In genomic region chr7:28780857-28781256, GRCm38 (mm10) we compare ENCODE assay signal across 11 mouse cellular contexts. TPM values are rescaled to one million over a fixed set of nuclear protein-coding genes. Genes with fewer than 3 reads are reported as not detected.
A peak's percentile ranks its signal among the peaks of the same experiment; 100 is the strongest.
DNase-seq lines count a peak whose midpoint lies in the region; ATAC-seq and TF ChIP-seq lines count a peak whose summit lies in the region.
"Had no signal": no experiment of that assay in that cellular context is flagged by ENCODE, and none has a peak within 500 bp of the region (broad histone marks: within the 10 kb centered on the region; RNA-seq: fewer than 3 reads in every experiment).

No protein-coding gene starts in this region.

- peaks cover 18% of the 10 kb centered on the region for H3K4me1 ChIP-seq in liver, embryonic 15.5 days (replicated peaks)
- H3K4me1 ChIP-seq in liver, embryonic 11.5 days (replicated peaks; ENCODE audit: control insufficient read depth, insufficient read depth, low read length), result peaks cover 6% of the 10 kb centered on the region
- peaks cover 19% of the 10 kb centered on the region for H3K4me1 ChIP-seq in bone marrow macrophage, adult 2 months (ENCODE audit: control insufficient read depth, insufficient read depth, low read length)
- no peaks in the 10 kb centered on the region for H3K4me1 ChIP-seq in midbrain, embryonic 14.5 days (ENCODE audit: control insufficient read depth, insufficient read depth, low read length)
- peaks cover 4% of the 10 kb centered on the region; the same call in 1 of the 2 replicates for H3K4me1 ChIP-seq in lung, adult 2 months (ENCODE audit: control insufficient read depth, insufficient read depth, low read length)

- no peaks in the 10 kb centered on the region for H3K9me3 ChIP-seq in liver, embryonic 15.5 days (replicated peaks)
- H3K9me3 ChIP-seq in liver, embryonic 11.5 days (ENCODE audit: control insufficient read depth, low read length), result no peaks in the 10 kb centered on the region
- no peaks in the 10 kb centered on the region for H3K9me3 ChIP-seq in midbrain, embryonic 14.5 days (ENCODE audit: control insufficient read depth, low read length)
- H3K9me3 ChIP-seq: midbrain, embryonic 12.5 days had no signal

- no peak overlapping the region for H3K9ac ChIP-seq in liver, embryonic 15.5 days
- H3K9ac ChIP-seq in liver, embryonic 11.5 days (ENCODE audit: low read depth, low read length), result no peak overlapping the region
- H3K9ac ChIP-seq in midbrain, embryonic 14.5 days (replicated peaks; ENCODE audit: low read length), result no peak overlapping the region
- H3K9ac ChIP-seq: midbrain, embryonic 12.5 days had no signal

- ATAC-seq in liver, embryonic 15.5 days (ENCODE audit: insufficient read depth), result no peak
- no peak for ATAC-seq in liver, embryonic 11.5 days (replicated peaks; ENCODE audit: low FRiP score)
- no peak for ATAC-seq in midbrain, embryonic 14.5 days (ENCODE audit: low FRiP score, low TSS enrichment)

- H3K4me3 ChIP-seq in gastrocnemius, adult 2 months, result peak overlapping the region; percentile 5; the same call in 1 of the 2 replicates
- H3K4me3 ChIP-seq in liver, embryonic 15.5 days (replicated peaks), result no peak overlapping the region
- no peak overlapping the region for H3K4me3 ChIP-seq in liver, embryonic 11.5 days (ENCODE audit: low read depth, low read length)
- 0 out of 2 replicates have a peak overlapping the region, but pooled peaks have one; percentile 7 for H3K4me3 ChIP-seq in bone marrow macrophage, adult 2 months (ENCODE audit: insufficient read depth, low read length)
- no peak overlapping the region for H3K4me3 ChIP-seq in midbrain, embryonic 14.5 days (replicated peaks; ENCODE audit: low read depth, low read length)
- H3K4me3 ChIP-seq in lung, adult 2 months (replicated peaks; ENCODE audit: extremely low read depth, low read depth, low read length), result no peak overlapping the region
- H3K4me3 ChIP-seq: midbrain, embryonic 12.5 days had no signal

- 40% methylated on average over 7 of the region's 7 CpGs for WGBS in liver, embryonic 15.5 days (ENCODE audit: insufficient replicate concordance)
- WGBS in liver, embryonic 11.5 days, result 68% methylated on average over 7 of the region's 7 CpGs
- 86% methylated on average over 7 of the region's 7 CpGs for WGBS in midbrain, embryonic 14.5 days
- WGBS in lung, adult 2 months, result 47% methylated on average over 7 of the region's 7 CpGs

- no peak for TF ChIP-seq CTCF in gastrocnemius, adult 2 months (IDR thresholded peaks at IDR 0.05)
- no peak for TF ChIP-seq CTCF in bone marrow macrophage, adult 2 months (IDR thresholded peaks at IDR 0.05; ENCODE audit: low read depth, low read length)
- no peak for TF ChIP-seq CTCF in lung, adult 2 months (IDR thresholded peaks at IDR 0.05; ENCODE audit: insufficient read depth, low read length)

- 0 out of 2 replicates have a peak, but pooled peaks cover 4% of the 10 kb centered on the region for H3K36me3 ChIP-seq in liver, embryonic 15.5 days (replicated peaks)
- 0 out of 2 replicates have a peak, but pooled peaks cover 2% of the 10 kb centered on the region for H3K36me3 ChIP-seq in liver, embryonic 11.5 days (ENCODE audit: control insufficient read depth, insufficient read depth, low read length)
- H3K36me3 ChIP-seq in midbrain, embryonic 14.5 days (ENCODE audit: control insufficient read depth, insufficient read depth, low read length), result peaks cover 39% of the 10 kb centered on the region

- peak; percentile 69 for DNase-seq in gastrocnemius, adult 2 months
- DNase-seq in gastrocnemius, postnatal 25 days, result no peak
- no peak for DNase-seq in liver, embryonic 11.5 days (ENCODE audit: low spot score)
- DNase-seq in retina, embryonic 14.5 days (ENCODE audit: low spot score), result peak; percentile 37
- DNase-seq in midbrain, embryonic 14.5 days, result no peak
- DNase-seq in lung, adult 2 months, result no peak
- DNase-seq: cerebellum, postnatal 14 days had no signal

- H3K4me2 ChIP-seq in liver, embryonic 15.5 days, result no peak overlapping the region
- no peak overlapping the region for H3K4me2 ChIP-seq in liver, embryonic 11.5 days
- no peak overlapping the region for H3K4me2 ChIP-seq in midbrain, embryonic 14.5 days (ENCODE audit: low read length)
- H3K4me2 ChIP-seq: midbrain, embryonic 12.5 days had no signal

- peak overlapping the region; percentile 82 for H3K27ac ChIP-seq in gastrocnemius, adult 2 months
- H3K27ac ChIP-seq in liver, embryonic 15.5 days (replicated peaks), result 0 out of 2 replicates have a peak overlapping the region, but pooled peaks have one; percentile 30
- H3K27ac ChIP-seq in liver, embryonic 11.5 days (ENCODE audit: low read depth, low read length), result no peak overlapping the region
- peak overlapping the region; percentile 89 for H3K27ac ChIP-seq in bone marrow macrophage, adult 2 months (ENCODE audit: insufficient read depth, low read depth, low read length)
- H3K27ac ChIP-seq in midbrain, embryonic 14.5 days (replicated peaks; ENCODE audit: low read depth, low read length), result no peak overlapping the region

- intact Hi-C loops in gastrocnemius, adult 2 months (cut with DNase I), result loop anchor here (1.0 to 10.0 kb wide), 2 partner anchors 86 to 254 kb away; no protein-coding TSS in a partner anchor

- no peak for TF ChIP-seq POLR2A in bone marrow macrophage, adult 2 months (IDR thresholded peaks at IDR 0.05; ENCODE audit: borderline replicate concordance, low read depth, low read length)
- TF ChIP-seq POLR2A in lung, adult 2 months (IDR thresholded peaks at IDR 0.05; ENCODE audit: borderline replicate concordance, extremely low read depth, low read depth, low read length), result no peak

- no peaks in the 10 kb centered on the region for H3K27me3 ChIP-seq in liver, embryonic 15.5 days
- H3K27me3 ChIP-seq in liver, embryonic 11.5 days (replicated peaks; ENCODE audit: control insufficient read depth, insufficient read depth, low read length), result no peaks in the 10 kb centered on the region
- H3K27me3 ChIP-seq in midbrain, embryonic 14.5 days (ENCODE audit: control insufficient read depth, insufficient read depth, low read length), result no peaks in the 10 kb centered on the region
- H3K27me3 ChIP-seq: midbrain, embryonic 12.5 days had no signal

RNA-seq across cellular contexts. Expression of gene Rinl, which starts 7.9 kb away (rescaled TPM):
- total RNA-seq in gastrocnemius, adult 2 months (2021), result under 1 TPM; 0.71 to 0.89 TPM
- total RNA-seq in gastrocnemius, postnatal 25 days (2021), result under 1 TPM; 0.51 to 0.78 TPM
- polyA plus RNA-seq in liver, embryonic 15.5 days (2015; fragmentation: Nextera tagmentation; extraction: Ambion mirVana), result 9.4 and 10.2 TPM in 2 replicates
- polyA plus RNA-seq in liver, embryonic 11.5 days (2014; fragmentation: Nextera tagmentation; extraction: Ambion mirVana), result 21.7 and 23.1 TPM in 2 replicates
- polyA plus RNA-seq in bone marrow macrophage, adult 2 months (2012; ENCODE audit: insufficient read depth, insufficient read length, missing spikeins), result 33.3 and 36.4 TPM in 2 replicates
- polyA plus RNA-seq in midbrain, embryonic 14.5 days (2014; fragmentation: Nextera tagmentation; extraction: Ambion mirVana), result 1.1 and 2.4 TPM in 2 replicates
- polyA plus RNA-seq in lung, adult 2 months (2012; rRNA removed), result 11.2 and 14.5 TPM in 2 replicates

RNA-seq across cellular contexts. Expression of gene Nfkbib, which starts 13.5 kb away (rescaled TPM):
- total RNA-seq in gastrocnemius, adult 2 months (2021), result 10 to 100 TPM; 27.1 to 31.3 TPM
- 10 to 100 TPM; 24.4 to 27.9 TPM for total RNA-seq in gastrocnemius, postnatal 25 days (2021)
- 29.4 and 33.3 TPM in 2 replicates for polyA plus RNA-seq in liver, embryonic 15.5 days (2015; fragmentation: Nextera tagmentation; extraction: Ambion mirVana)
- 61.4 and 61.8 TPM in 2 replicates for polyA plus RNA-seq in liver, embryonic 11.5 days (2014; fragmentation: Nextera tagmentation; extraction: Ambion mirVana)
- polyA plus RNA-seq in bone marrow macrophage, adult 2 months (2012; ENCODE audit: insufficient read depth, insufficient read length, missing spikeins), result 32.1 and 33.4 TPM in 2 replicates
- polyA plus RNA-seq in midbrain, embryonic 14.5 days (2014; fragmentation: Nextera tagmentation; extraction: Ambion mirVana), result 55.9 and 66.2 TPM in 2 replicates
- 48.5 and 49.2 TPM in 2 replicates for polyA plus RNA-seq in lung, adult 2 months (2012; rRNA removed)

RNA-seq across cellular contexts. Expression of gene Sirt2, which starts 14.3 kb away (rescaled TPM):
- total RNA-seq in gastrocnemius, adult 2 months (2021), result 10 to 100 TPM; 91.0 to 92.5 TPM
- 10 to 100 TPM; 81.6 to 82.3 TPM for total RNA-seq in gastrocnemius, postnatal 25 days (2021)
- 25.9 and 26.0 TPM in 2 replicates for polyA plus RNA-seq in liver, embryonic 15.5 days (2015; fragmentation: Nextera tagmentation; extraction: Ambion mirVana)
- 41.0 and 41.9 TPM in 2 replicates for polyA plus RNA-seq in liver, embryonic 11.5 days (2014; fragmentation: Nextera tagmentation; extraction: Ambion mirVana)
- polyA plus RNA-seq in bone marrow macrophage, adult 2 months (2012; ENCODE audit: insufficient read depth, insufficient read length, missing spikeins), result 190 and 192 TPM in 2 replicates
- 104 and 110 TPM in 2 replicates for polyA plus RNA-seq in midbrain, embryonic 14.5 days (2014; fragmentation: Nextera tagmentation; extraction: Ambion mirVana)
- polyA plus RNA-seq in lung, adult 2 months (2012; rRNA removed), result 84.9 and 102 TPM in 2 replicates

RNA-seq across cellular contexts. Expression of gene Ccer2, which starts 24.9 kb away (rescaled TPM):
- total RNA-seq in gastrocnemius, adult 2 months (2021), result not detected
- total RNA-seq in gastrocnemius, postnatal 25 days (2021), result not detected
- polyA plus RNA-seq in liver, embryonic 15.5 days (2015; fragmentation: Nextera tagmentation; extraction: Ambion mirVana), result not detected in 2 replicates
- polyA plus RNA-seq in liver, embryonic 11.5 days (2014; fragmentation: Nextera tagmentation; extraction: Ambion mirVana), result not detected in 2 replicates
- polyA plus RNA-seq in bone marrow macrophage, adult 2 months (2012; ENCODE audit: insufficient read depth, insufficient read length, missing spikeins), result not detected in 2 replicates
- 0.22 TPM in 1 of 2 replicates, not detected in the other for polyA plus RNA-seq in midbrain, embryonic 14.5 days (2014; fragmentation: Nextera tagmentation; extraction: Ambion mirVana)
- not detected in 2 replicates for polyA plus RNA-seq in lung, adult 2 months (2012; rRNA removed)
- total RNA-seq: heart, adult 18-20 months had no signal
- polyA plus RNA-seq: midbrain, embryonic 12.5 days had no signal

RNA-seq across cellular contexts. Expression of gene Hnrnpl, which starts 27.5 kb away (rescaled TPM):
- 100 to 1,000 TPM; 131 to 143 TPM for total RNA-seq in gastrocnemius, adult 2 months (2021)
- total RNA-seq in gastrocnemius, postnatal 25 days (2021), result 100 to 1,000 TPM; 118 to 120 TPM
- 79.3 and 86.9 TPM in 2 replicates for polyA plus RNA-seq in liver, embryonic 15.5 days (2015; fragmentation: Nextera tagmentation; extraction: Ambion mirVana)
- polyA plus RNA-seq in liver, embryonic 11.5 days (2014; fragmentation: Nextera tagmentation; extraction: Ambion mirVana), result 238 and 279 TPM in 2 replicates
- 252 and 256 TPM in 2 replicates for polyA plus RNA-seq in bone marrow macrophage, adult 2 months (2012; ENCODE audit: insufficient read depth, insufficient read length, missing spikeins)
- 168 and 170 TPM in 2 replicates for polyA plus RNA-seq in midbrain, embryonic 14.5 days (2014; fragmentation: Nextera tagmentation; extraction: Ambion mirVana)
- 166 and 244 TPM in 2 replicates for polyA plus RNA-seq in lung, adult 2 months (2012; rRNA removed)

Comparison
In these comparisons a context has a peak if more than half of its experiments do, and no peak if none do; other contexts are left out.
1. DNase-seq: peak in gastrocnemius, adult 2 months (single experiment) and retina, embryonic 14.5 days (single experiment); none in gastrocnemius, postnatal 25 days (single experiment), liver, embryonic 11.5 days (single experiment), midbrain, embryonic 14.5 days (single experiment) and lung, adult 2 months (single experiment).
2. H3K27ac ChIP-seq: peak in gastrocnemius, adult 2 months (single experiment), liver, embryonic 15.5 days (single experiment) and bone marrow macrophage, adult 2 months (single experiment); none in liver, embryonic 11.5 days (single experiment) and midbrain, embryonic 14.5 days (single experiment).
3. H3K4me3 ChIP-seq: peak in gastrocnemius, adult 2 months (single experiment) and bone marrow macrophage, adult 2 months (single experiment); none in liver, embryonic 15.5 days (single experiment), liver, embryonic 11.5 days (single experiment), midbrain, embryonic 14.5 days (single experiment) and lung, adult 2 months (single experiment).